Mouse (Mus musculus) forebrain, embryonic 13.5 days (tissue): Measurements from ENCODE around the gene Srrm3. TPM values are rescaled to one million over a fixed set of nuclear protein-coding genes. Genes with fewer than 3 reads are reported as not detected.

ENCODE experiments used
- ATAC-seq: fragments of 200-750 bp; cut with Nextera tagmentation; 2 replicates; pipeline ENCODE4 v1.8.0; 2017
- H3K27ac ChIP-seq: fragments of 300-500 bp; sonication (generic); 2 replicates; pipeline ENCODE4 v1.5.1; 2015; ENCODE audit warnings: inconsistent platforms, mild to moderate bottlenecking, moderate library complexity
- H3K27me3 ChIP-seq: fragments of 300-500 bp; sonication (generic); 2 replicates; pipeline ENCODE4 v1.6.1; 2015; ENCODE audit warnings: mild to moderate bottlenecking, inconsistent platforms
- H3K36me3 ChIP-seq: fragments of 300-500 bp; sonication (generic); 2 replicates; pipeline ENCODE4 v1.6.1; 2015; ENCODE audit warnings: mild to moderate bottlenecking, inconsistent platforms; ENCODE audit not compliant: poor library complexity, severe bottlenecking
- H3K4me1 ChIP-seq: fragments of 300-500 bp; sonication (generic); 2 replicates; pipeline ENCODE4 v1.6.1; 2015; ENCODE audit warnings: inconsistent platforms
- H3K4me2 ChIP-seq: fragments of 300-500 bp; sonication (generic); 2 replicates; pipeline ENCODE4 v1.6.1; 2015; ENCODE audit warnings: inconsistent platforms, mild to moderate bottlenecking, moderate library complexity
- H3K4me3 ChIP-seq: fragments of 300-500 bp; sonication (generic); 2 replicates; pipeline ENCODE4 v1.5.1; 2015; ENCODE audit warnings: mild to moderate bottlenecking, inconsistent platforms
- H3K9ac ChIP-seq: fragments of 300-500 bp; sonication (generic); 2 replicates; pipeline ENCODE4 v1.6.1; 2015; ENCODE audit warnings: mild to moderate bottlenecking, inconsistent platforms
- H3K9me3 ChIP-seq: fragments of 300-500 bp; sonication (generic); replicated peaks from 2 replicates; pipeline ENCODE4 v1.6.1; 2016; ENCODE audit warnings: inconsistent platforms
- WGBS: fragments of 180-500 bp; shearing (Covaris S2); methylation state at CpG from one replicate; pipeline ENCODE4 v1.1.7; 2015; 5-methylcytosine and 5-hydroxymethylcytosine counted together
- polyA plus RNA-seq: library from polyadenylated mRNA; unstranded; fragments of >200 nt; fragmentation: Nextera tagmentation; extraction: Ambion mirVana; gene quantifications from 2 replicates; pipeline ENCODE4 v1.2.1, GENCODE M21; 2015

Srrm3 gene
- polyA plus RNA-seq, 1 experiment from 2014 or later: 52.8 TPM

DNA sequence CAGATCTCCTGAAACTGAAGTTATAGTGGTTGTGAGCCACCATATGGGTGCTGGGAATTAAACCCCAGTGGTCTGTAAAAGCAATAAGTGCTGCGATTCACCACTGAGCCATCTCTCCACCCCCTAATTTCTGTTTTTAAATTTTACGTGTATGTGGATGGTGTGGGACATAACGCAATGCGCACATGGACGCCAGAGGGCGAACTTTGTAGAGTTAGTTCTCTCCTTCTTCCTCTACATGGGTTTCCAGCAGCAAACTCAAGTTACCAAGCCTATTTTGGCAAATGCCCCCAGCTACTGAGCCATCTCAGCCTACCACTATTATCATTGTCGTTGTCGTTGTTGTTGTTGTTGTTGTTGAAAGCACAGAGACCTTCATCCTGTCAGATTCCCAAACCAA, 70.5 kb downstream of the Srrm3 start:
- Histone ChIP-seq H3K9ac (no peak overlapping the region), H3K4me3 (peak overlapping the region; percentile 39; the same call in 1 of the 2 replicates), H3K27ac (no peak overlapping the region), H3K4me2 (peak overlapping the region; percentile 63), H3K9me3 (no peaks in the 10 kb centered on the region), H3K36me3 (no peaks in the 10 kb centered on the region), H3K4me1 (peaks cover 19% of the 10 kb centered on the region; the same call in 1 of the 2 replicates), H3K27me3 (peaks cover 13% of the 10 kb centered on the region)
- peak; percentile 70 for ATAC-seq
- WGBS: 17% methylated on average over 8 of the region's 8 CpGs

DNA sequence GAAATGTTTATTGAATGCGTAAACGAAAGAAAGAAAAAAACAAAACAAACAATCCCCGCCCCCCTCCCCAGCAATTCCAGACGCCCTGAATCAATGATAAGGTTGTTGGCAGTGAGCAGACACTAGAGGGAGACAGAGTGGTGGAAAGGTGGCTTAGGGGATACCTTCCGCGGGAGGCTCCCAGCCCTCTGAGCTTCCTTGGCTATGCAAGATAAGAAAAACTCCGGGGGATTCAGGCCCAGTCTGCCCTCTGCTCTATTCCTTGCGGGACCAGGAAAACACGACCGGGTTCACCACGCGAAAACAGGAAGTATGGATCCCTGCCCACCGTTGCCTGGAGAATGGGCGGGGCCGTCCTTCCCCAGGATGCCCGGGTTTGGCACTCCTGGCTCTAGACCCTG, 71.1 kb downstream of the Srrm3 start:
- no peaks in the 10 kb centered on the region for H3K36me3 ChIP-seq
- H3K4me3 ChIP-seq: peak overlapping the region; percentile 39
- H3K27ac ChIP-seq: no peak overlapping the region
- peak; percentile 35 for ATAC-seq
- peak overlapping the region; percentile 49 for H3K9ac ChIP-seq
- WGBS: 1% methylated on average over 16 of the region's 16 CpGs
- peak overlapping the region; percentile 63 for H3K4me2 ChIP-seq
- H3K9me3 ChIP-seq: no peaks in the 10 kb centered on the region
- H3K27me3 ChIP-seq: peaks cover 9% of the 10 kb centered on the region
- H3K4me1 ChIP-seq: peaks cover 19% of the 10 kb centered on the region; the same call in 1 of the 2 replicates

DNA sequence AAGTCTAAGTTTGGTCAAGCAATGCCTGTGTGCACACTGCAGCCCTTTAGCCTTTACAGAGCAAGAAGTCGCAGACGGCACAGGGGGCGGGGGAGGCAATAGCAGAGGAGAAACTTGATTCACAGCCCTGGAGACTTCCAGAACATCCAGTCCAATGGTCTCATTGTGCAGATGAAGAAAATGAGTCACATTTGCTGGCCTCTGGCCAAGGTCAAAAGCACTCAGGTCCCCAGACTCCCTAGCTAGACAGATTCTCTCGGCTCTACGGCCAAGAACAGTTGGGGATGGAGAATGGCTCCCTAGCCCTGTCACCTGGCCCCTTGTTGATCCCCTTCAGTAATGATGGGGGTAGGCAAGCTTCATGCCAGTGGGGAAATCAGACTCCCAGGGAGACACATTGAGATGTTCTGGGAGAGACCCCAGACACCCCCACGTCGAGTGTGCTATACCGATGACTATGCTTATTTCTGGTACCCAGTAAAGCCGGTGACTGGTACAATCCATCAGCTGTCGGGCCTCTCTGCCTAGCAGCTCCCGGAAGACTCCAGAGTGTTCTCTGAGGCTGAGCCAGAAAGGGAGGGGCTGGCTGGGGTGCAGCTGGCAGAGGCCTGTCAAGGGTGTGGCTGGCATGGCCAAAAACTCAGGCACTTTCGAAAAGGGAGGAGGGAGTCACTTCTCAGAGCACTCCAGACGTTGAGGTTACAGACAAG, 72.9 kb downstream of the Srrm3 start:
- Histone ChIP-seq H3K27ac (no peak overlapping the region), H3K4me1 (peaks cover 19% of the 10 kb centered on the region; the same call in 1 of the 2 replicates), H3K4me3 (no peak overlapping the region), H3K4me2 (no peak overlapping the region), H3K36me3 (no peaks in the 10 kb centered on the region), H3K27me3 (no peaks in the 10 kb centered on the region), H3K9me3 (no peaks in the 10 kb centered on the region), H3K9ac (no peak overlapping the region)
- ATAC-seq: peak; percentile 64; the same call in 1 of the 2 replicates
- 58% methylated on average over 13 of the region's 13 CpGs for WGBS

DNA sequence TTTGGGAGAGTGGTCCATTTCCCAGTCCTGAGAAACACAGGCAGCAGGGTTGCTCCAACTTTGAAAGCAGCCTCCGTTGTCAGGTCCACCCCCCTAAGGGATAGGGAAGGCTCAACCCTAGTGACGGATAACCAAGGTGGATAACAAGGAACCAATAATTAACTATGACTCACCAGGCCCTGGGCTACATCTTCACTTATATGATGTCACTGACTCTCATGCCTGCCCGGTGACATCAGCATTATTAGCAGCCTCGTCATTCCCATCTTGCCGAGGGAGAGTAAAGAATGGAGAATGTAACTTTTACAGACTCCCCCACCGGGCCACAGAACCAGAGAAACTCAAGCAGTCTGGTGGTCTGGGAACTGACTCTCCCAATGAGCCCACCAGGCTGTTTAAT, 78.0 kb downstream of the Srrm3 start:
- peaks cover 13% of the 10 kb centered on the region; the same call in 1 of the 2 replicates for H3K4me1 ChIP-seq
- no peak overlapping the region for H3K9ac ChIP-seq
- H3K9me3 ChIP-seq: no peaks in the 10 kb centered on the region
- H3K4me2 ChIP-seq: no peak overlapping the region
- H3K36me3 ChIP-seq: no peaks in the 10 kb centered on the region
- WGBS: 70% methylated on average over 6 of the region's 6 CpGs
- H3K27ac ChIP-seq: no peak overlapping the region
- H3K4me3 ChIP-seq: no peak overlapping the region
- peaks cover 30% of the 10 kb centered on the region for H3K27me3 ChIP-seq
- no peak for ATAC-seq

DNA sequence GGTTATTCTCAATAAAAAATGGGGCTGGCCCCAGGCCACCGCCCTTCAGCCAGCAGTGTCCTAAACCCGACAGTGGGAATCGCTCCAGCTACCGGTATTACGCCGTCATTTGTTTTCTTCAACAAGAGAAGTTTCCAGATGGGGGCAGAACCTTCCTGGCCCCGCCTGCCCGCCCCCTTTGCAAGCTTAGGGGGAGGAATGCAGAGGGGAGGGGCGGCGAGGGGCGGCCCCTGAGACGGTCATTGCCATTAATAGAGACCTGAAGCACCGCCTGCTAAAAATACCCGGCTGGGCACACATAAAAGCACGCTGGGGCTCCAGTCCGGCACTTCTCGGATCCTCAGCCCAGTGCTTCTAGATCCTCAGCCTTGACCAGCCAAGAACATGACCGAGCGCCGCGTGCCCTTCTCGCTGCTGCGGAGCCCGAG, 81.0 kb downstream of the Srrm3 start, which contains the start of gene Hspb1:
TSS of gene Hspb1 (plus strand) at position 245 of the 428 bp plus-strand sequence.
- no peaks in the 10 kb centered on the region for H3K36me3 ChIP-seq
- WGBS: 1% methylated on average over 24 of the region's 24 CpGs
- 0 out of 2 replicates have a peak, but pooled peaks cover 8% of the 10 kb centered on the region for H3K4me1 ChIP-seq
- H3K27me3 ChIP-seq: peaks cover 50% of the 10 kb centered on the region
- 0 out of 2 replicates have a peak within 1 kb of the TSS, but pooled peaks have one; percentile 8 for H3K9ac ChIP-seq
- no peaks in the 10 kb centered on the region for H3K9me3 ChIP-seq
- no peak within 1 kb of the TSS for H3K27ac ChIP-seq
- peak within 1 kb of the TSS; percentile 30 for H3K4me3 ChIP-seq
- peak within 1 kb of the TSS; percentile 53 for H3K4me2 ChIP-seq
- ATAC-seq: no peak

DNA sequence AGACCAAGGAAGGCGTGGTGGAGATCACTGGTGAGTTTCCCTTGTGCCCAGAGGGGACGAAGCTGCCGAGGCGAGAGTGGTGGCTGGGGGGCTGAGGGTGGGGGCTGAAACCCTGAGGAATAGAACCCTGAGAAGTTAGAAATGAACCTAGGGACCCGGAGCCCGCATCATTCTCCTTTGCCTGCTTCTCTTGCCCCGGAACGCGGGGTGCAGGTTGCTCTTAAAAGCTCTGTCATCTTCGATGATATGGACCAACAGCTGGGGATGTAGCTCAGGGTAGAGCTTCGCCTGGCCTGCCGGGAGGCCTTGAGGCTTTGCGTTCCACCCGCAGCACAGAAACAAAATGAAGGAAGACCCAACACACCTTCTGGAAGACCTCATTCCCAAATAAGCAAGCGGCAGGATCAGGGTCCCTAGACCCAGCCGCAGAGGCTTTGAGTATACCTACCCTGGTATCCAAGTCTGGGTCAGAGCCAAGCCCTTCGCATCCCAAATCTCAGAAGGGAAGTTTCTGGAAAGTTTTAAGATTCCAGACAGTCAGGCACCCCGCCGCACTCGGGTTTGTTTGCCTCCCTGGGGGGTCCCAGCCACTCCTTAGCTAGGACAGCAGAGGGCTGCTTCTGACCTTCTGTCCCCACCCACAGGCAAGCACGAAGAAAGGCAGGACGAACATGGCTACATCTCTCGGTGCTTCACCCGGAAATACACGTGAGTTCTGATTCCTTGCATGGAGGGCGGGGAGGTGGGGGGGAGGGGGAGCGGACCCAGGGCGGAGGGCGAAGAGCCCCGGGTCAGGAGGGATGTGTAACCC, 81.9 kb downstream of the Srrm3 start:
- Histone ChIP-seq H3K36me3 (no peaks in the 10 kb centered on the region), H3K4me3 (no peak overlapping the region; the same call in 1 of the 2 replicates), H3K27ac (no peak overlapping the region), H3K27me3 (peaks cover 50% of the 10 kb centered on the region), H3K9me3 (no peaks in the 10 kb centered on the region), H3K4me1 (0 out of 2 replicates have a peak, but pooled peaks cover 8% of the 10 kb centered on the region), H3K4me2 (peak overlapping the region; percentile 27), H3K9ac (no peak overlapping the region)
- 5% methylated on average over 29 of the region's 30 CpGs for WGBS
- ATAC-seq: no peak

DNA sequence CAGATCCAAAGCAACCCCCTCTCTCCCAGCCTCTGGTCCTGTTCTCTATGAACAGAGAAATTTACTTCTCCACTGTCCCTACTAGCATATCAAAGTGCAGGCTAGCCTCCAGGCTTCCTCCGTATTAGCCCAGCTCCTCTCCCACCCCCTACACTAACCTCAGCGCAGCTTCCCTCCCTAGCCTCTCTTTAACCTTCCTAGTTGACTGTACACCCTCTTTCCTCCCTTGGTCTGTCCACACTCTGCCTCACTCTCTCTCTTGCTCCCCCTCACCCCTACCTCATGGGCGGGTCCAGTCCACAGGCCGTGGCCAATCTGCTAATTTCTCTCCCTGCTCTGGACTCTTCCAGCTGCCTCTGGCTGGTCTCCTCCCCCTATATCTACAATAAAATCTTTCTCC, 83.6 kb downstream of the Srrm3 start:
- Histone ChIP-seq H3K36me3 (no peaks in the 10 kb centered on the region), H3K27me3 (peaks cover 50% of the 10 kb centered on the region), H3K4me3 (no peak overlapping the region), H3K4me2 (no peak overlapping the region), H3K9ac (no peak overlapping the region), H3K9me3 (no peaks in the 10 kb centered on the region), H3K4me1 (0 out of 2 replicates have a peak, but pooled peaks cover 8% of the 10 kb centered on the region), H3K27ac (no peak overlapping the region)
- ATAC-seq: no peak
- WGBS: 59% methylated on average over 4 of the region's 4 CpGs

DNA sequence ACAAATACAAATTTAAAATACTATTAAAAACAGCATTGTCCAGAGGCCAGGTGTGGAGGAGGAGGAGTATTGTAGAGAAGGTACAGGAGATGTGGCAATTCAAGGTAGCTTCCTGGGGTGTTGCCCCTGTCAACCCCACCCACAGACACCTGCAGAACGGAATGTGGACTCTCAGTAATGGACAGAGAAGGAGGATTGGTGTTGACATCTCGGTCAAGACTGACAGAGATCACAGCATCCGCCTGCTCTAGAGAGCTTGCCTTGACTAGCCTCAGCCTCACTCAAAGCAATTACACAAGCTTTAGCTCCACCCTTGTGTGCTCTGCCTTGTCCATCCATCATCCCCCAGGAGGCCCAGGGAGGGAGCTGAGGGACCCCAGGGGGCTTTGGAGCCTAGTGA, 84.2 kb downstream of the Srrm3 start:
- no peaks in the 10 kb centered on the region for H3K36me3 ChIP-seq

DNA sequence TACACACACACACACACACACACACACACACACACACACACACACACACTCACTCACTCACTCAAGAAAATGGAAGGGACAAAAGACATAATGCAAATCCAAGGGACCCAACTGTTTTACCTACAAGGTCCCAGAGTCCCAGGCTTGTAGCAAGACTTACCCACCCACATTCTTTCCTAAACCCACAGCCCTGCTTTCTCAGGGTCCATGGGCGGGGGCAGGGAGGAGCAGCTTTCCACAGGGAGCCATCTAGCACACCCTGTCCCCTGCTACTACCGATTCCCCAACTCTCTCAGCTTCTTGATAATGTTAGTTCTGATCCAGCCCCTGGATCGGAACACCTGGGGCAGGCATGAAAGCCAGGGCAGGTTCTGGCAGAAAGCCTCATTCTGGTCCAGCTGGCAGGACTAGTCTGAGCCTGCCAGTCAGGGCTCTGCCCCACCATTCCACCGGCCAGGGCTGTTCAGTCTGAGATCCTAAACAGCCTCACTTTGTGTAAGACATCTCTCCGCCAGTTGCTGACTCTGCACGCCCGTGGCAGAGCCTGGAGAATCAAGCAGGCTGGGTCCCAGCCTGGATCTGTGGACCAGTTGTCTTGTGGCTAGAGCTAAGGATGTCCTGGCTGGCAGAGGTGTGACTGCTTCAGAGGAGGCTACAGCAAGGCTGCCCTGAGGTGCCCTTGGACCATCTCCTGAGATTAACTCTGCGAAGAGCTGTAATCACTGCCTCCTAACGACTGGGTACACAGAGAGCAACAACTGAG, 86.1 kb downstream of the Srrm3 start:
- Histone ChIP-seq H3K9me3 (no peaks in the 10 kb centered on the region), H3K4me1 (0 out of 2 replicates have a peak, but pooled peaks cover 4% of the 10 kb centered on the region), H3K9ac (no peak overlapping the region), H3K4me3 (no peak overlapping the region), H3K4me2 (no peak overlapping the region), H3K27me3 (peaks cover 36% of the 10 kb centered on the region), H3K36me3 (no peaks in the 10 kb centered on the region), H3K27ac (no peak overlapping the region)
- ATAC-seq: no peak
- WGBS: 55% methylated on average over 9 of the region's 9 CpGs

More for the DNA sequence above, 84.2 kb downstream of the Srrm3 start:
- Histone ChIP-seq H3K27ac (no peak overlapping the region), H3K27me3 (peaks cover 46% of the 10 kb centered on the region), H3K4me2 (no peak overlapping the region), H3K4me1 (0 out of 2 replicates have a peak, but pooled peaks cover 8% of the 10 kb centered on the region), H3K9ac (no peak overlapping the region), H3K4me3 (no peak overlapping the region), H3K9me3 (no peaks in the 10 kb centered on the region)
- no peak for ATAC-seq
- WGBS: 63% methylated on average over 3 of the region's 3 CpGs

DNA sequence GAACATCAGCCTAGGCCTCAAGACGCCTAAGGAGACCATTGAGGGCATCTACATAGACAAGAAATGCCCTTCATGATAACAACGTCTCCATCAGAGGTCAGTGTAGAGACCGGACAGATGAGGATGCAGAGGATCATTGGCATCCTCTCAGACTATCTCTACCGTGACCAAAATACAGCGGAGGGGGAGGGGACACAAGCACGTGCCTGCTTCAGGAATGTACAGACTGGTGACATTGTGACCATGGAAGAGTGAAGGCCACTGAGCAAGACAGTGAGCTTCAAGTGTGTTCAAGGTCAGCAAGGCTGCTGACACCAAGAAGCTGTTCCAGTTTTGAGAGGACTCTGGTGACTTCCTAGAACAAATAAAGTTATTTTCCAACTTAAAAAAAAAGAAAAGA, 88.3 kb downstream of the Srrm3 start:
- Histone ChIP-seq H3K9ac (no peak overlapping the region), H3K4me3 (no peak overlapping the region), H3K9me3 (no peaks in the 10 kb centered on the region), H3K4me2 (no peak overlapping the region), H3K27me3 (peaks cover 17% of the 10 kb centered on the region), H3K4me1 (no peaks in the 10 kb centered on the region), H3K36me3 (no peaks in the 10 kb centered on the region), H3K27ac (no peak overlapping the region)
- ATAC-seq: no peak
- 86% methylated on average over 6 of the region's 6 CpGs for WGBS

DNA sequence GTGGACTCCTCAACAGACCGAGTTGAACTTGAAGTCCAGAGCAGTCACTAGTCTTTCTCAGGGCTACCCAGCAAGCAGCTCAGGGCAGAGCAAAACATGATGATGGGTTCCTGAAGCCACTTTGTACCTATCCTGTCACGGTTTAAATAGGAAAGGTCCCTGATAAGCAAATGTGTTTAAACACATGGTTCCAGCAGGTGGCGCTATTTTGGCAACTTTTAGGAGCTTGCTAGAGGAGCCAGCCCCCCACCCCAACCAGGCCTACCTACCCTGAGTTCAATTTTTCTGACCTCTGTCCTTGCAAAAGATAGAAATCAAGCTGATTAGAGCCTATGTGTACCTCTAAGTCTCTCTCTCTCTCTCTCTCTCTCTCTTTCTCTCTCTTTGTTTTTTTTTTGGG, 91.3 kb downstream of the Srrm3 start:
- Histone ChIP-seq H3K27ac (no peak overlapping the region), H3K36me3 (no peaks in the 10 kb centered on the region), H3K4me3 (no peak overlapping the region), H3K9ac (no peak overlapping the region), H3K27me3 (no peaks in the 10 kb centered on the region), H3K9me3 (no peaks in the 10 kb centered on the region), H3K4me2 (no peak overlapping the region), H3K4me1 (peaks cover 5% of the 10 kb centered on the region)
- ATAC-seq: no peak
- 14% methylated on average over 3 of the region's 3 CpGs for WGBS
